Mouse (Mus musculus) brown adipose tissue, adult 24 weeks (tissue): ENCODE results near the gene Tcf15. TPM values are rescaled to one million over a fixed set of nuclear protein-coding genes. Genes with fewer than 3 reads are reported as not detected.
A peak's percentile ranks its signal among the peaks of the same experiment; 100 is the strongest.

Experiments
- H3K27ac ChIP-seq: fragments of 200-500 bp; replicated peaks from 2 replicates; pipeline ENCODE4 v1.5.1; 2012; ENCODE audit warnings: low read depth, mild to moderate bottlenecking, low read length
- H3K4me1 ChIP-seq: fragments of 200-500 bp; 2 replicates; pipeline ENCODE4 v1.6.1; 2012; ENCODE audit warnings: low read length, mixed read lengths; ENCODE audit not compliant: control insufficient read depth, insufficient read depth, insufficient read length
- H3K4me3 ChIP-seq: fragments of 200-500 bp; 2 replicates; pipeline ENCODE4 v1.5.1; 2012; ENCODE audit warnings: low read depth, mild to moderate bottlenecking, low read length, moderate library complexity; ENCODE audit not compliant: insufficient read depth
- polyA plus RNA-seq: library from polyadenylated mRNA; stranded (reverse); fragments of >200 nt; gene quantifications from 2 replicates; pipeline ENCODE4 v1.2.4, GENCODE M21; 2012; ENCODE audit not compliant: missing spikeins, insufficient read depth, insufficient read length

The Tcf15 gene
- polyA plus RNA-seq, 1 experiment, result 12.1 TPM

DNA sequence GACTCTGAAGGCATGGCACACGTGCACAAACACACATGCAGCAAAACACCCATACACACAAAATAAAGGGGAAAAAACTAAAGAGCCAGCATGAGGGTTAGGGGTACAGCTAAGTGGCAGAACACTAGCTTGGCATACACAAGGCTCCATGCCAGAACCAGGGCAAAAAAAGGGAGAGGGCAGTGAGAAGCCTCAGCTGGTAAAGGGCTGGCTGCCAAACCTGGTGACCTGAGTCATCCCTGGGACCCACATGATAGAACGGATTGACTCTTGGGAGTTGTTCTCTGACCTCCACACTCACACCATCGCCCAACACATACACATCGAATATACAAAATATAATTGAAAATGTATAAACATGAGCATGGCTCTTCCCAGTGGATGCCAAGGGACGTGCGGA is 33.3 kb downstream of the Tcf15 start:
- H3K27ac ChIP-seq, result peak overlapping the region; percentile 95

DNA sequence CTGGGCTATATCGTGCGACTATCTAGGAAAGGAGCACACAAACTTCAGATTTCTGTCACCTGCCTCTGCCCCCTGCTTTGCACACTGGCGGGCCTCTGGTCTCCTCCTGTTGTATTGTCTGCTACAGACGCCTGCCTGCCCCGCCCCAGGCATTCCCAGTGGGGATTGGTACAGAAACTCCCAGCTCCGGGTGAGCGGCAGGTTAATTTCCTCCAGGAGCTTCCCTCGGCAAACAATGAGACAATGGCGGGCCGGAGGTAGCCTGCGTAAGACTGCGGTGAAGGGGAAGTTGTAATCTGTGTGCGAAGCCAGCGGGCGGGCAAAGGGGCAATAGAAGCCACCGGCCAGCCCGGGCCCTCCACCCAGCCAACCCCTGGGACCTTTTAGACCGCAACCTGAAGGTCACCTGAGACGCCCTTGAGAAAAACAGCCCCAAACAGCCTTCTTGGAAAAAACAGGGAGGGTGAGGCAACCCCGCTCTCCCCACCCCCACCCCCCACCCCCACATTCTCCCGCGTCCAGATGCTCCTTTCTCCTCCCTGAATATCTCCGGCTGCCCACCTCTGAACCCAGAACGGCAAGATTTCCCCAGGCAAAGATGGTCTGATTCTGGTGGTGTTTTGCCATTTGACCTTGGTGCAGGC is 33.9 kb downstream of the Tcf15 start:
- Histone ChIP-seq H3K4me1 (peaks cover 7% of the 10 kb centered on the region; the same call in 1 of the 2 replicates), H3K4me3 (peak overlapping the region; percentile 59), H3K27ac (peak overlapping the region; percentile 100)

More for the DNA sequence above, 33.3 kb downstream of the Tcf15 start:
- Histone ChIP-seq H3K4me3 (no peak overlapping the region), H3K4me1 (peaks cover 7% of the 10 kb centered on the region; the same call in 1 of the 2 replicates)

DNA sequence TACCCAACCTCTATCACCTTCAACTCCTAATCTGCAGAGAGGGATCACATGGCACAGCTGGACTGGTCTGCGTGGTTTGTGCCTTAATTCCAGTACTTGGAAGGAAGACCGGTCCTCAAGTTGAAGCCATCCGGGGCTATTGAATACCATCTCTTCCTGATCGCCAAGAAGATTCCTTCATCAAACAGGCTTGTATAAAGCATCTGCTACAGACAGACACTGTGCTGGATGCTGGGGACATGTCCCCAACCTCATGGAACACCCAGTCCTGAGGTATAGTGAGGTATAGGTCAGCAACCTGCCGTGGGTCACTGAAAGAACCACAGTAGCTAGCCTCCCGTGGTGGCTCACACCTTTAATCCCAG is 34.4 kb downstream of the Tcf15 start:
- Histone ChIP-seq H3K4me1 (peaks cover 7% of the 10 kb centered on the region; the same call in 1 of the 2 replicates), H3K4me3 (peak overlapping the region; percentile 59), H3K27ac (peak overlapping the region; percentile 100)

DNA sequence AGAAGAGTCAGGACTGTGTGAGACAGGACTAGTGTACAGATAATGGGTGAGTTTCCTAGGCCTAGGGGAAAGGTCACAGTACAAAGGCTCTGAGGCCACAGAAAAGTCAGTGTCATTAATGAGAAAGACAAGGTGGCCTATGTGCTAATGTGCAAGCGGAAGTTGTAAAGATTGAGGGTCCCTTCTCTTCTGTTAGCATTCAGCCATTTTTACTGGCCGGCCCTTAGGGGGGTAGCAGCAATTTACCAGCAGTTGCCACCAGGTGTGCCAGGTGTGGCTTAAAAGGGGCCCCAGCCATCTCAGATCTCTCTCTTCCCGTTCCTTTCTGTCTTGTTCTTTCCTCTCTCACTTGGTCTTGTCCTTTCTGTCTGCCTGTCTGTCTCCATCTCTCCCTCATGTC is 35.0 kb downstream of the Tcf15 start:
- H3K27ac ChIP-seq, result peak overlapping the region; percentile 100
- peak overlapping the region; percentile 6 for H3K4me3 ChIP-seq
- H3K4me1 ChIP-seq, result peaks cover 7% of the 10 kb centered on the region; the same call in 1 of the 2 replicates

DNA sequence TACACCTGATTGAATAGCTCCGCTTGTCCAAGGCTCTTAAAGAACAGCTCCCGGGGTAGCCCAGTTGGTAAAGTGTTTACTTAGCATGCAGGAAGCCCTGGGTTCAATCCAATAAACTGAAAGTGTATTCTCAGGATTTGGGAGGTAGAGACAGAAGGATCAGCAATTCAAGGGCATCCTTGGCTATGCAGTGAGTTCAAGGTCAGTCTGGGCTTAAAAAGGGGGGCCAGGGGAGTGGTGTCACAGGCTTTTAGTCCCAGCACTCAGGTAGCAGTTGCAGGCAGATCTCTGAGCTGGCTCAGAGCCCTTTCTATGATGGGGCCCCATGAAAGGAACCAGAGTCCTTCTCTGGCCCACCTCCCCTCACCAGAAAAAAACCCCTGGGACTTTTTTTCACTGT is 35.9 kb downstream of the Tcf15 start:
- Histone ChIP-seq H3K27ac (peak overlapping the region; percentile 100), H3K4me1 (peaks cover 7% of the 10 kb centered on the region; the same call in 1 of the 2 replicates), H3K4me3 (peak overlapping the region; percentile 21)

DNA sequence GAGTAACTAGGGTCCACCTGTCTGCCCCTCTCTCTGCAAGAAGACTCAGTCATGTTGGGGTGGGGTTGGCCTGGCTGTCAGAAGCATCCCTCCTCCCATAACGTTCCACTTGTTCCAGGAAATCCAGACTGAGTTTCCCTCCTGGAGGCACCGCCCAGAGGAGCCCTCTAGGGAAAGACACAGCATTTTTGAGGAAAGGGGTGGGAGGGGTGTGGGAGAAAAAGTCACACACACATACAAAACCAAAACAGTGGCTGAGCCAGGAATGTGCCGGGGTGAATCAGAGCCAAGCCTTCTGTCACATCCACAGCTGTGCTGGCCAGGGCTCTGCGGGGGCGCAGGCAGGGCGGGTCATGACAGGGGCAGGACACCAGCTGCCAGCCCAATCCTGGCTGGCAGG is 37.0 kb downstream of the Tcf15 start:
- peak overlapping the region; percentile 100 for H3K27ac ChIP-seq
- H3K4me1 ChIP-seq, result peaks cover 7% of the 10 kb centered on the region; the same call in 1 of the 2 replicates
- H3K4me3 ChIP-seq, result peak overlapping the region; percentile 44

DNA sequence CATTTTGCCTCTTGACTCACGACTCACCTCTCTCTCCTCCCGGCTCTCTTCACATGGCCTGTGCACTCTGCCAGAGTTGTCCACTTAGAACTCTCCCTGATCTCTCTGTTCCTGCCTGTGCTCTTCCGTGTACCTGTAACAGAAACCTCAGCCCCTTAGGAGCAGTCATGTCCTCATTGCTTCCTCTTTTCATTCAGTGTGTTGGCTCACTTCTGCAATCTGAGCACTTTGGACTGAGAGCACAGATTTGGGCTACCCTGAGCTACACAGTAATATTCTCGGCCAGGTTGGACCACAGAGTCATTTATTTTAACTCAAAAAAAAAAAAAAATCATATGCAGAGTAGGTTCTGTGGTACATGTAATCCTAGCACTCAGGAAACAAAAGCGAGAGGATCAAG is 43.8 kb downstream of the Tcf15 start:
- no peak overlapping the region for H3K27ac ChIP-seq
- H3K4me3 ChIP-seq, result no peak overlapping the region
- H3K4me1 ChIP-seq, result peaks cover 14% of the 10 kb centered on the region; the same call in 1 of the 2 replicates

DNA sequence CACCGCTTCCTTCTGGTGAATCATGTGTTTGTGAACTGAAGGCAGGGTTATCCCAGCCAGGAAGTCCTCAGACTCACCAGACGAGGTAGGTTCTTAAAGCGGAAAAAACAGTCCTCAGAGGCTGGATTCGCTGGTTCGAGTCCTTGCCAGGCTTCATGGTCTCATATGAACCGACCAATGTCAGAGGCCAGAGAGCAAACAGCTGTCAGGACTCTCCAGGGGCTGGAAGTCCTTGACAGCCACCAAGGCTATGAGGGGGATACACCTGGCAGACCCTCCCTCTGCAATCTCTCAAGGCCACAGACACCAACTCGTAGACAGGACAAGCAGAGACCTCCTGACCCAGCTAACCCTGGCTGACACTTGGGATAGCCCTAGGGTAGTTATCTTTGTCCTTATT is 45.9 kb downstream of the Tcf15 start:
- Histone ChIP-seq H3K27ac (peak overlapping the region; percentile 98), H3K4me3 (no peak overlapping the region), H3K4me1 (peaks cover 14% of the 10 kb centered on the region; the same call in 1 of the 2 replicates)

DNA sequence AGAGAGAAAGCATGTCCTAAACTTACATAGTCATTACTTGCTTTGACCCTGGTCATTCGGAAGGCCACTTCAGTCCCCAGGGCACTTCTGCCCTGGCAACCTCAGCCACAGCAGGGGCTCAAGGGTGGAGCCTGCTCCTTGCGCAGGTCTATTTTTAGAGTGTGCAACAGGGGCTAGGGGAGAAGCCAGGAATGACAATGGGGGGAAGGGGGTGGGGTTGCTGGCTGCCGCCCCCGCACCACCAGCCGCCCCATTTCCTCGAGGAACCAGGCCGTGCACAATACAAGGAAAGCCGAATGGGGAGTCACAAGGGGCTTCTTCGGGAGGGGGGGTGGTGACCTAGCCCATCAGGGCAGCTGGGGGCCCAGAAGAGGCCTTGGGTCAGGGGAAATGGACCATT is 46.3 kb downstream of the Tcf15 start:
- H3K27ac ChIP-seq, result peak overlapping the region; percentile 98
- H3K4me3 ChIP-seq, result no peak overlapping the region
- H3K4me1 ChIP-seq, result peaks cover 14% of the 10 kb centered on the region; the same call in 1 of the 2 replicates

DNA sequence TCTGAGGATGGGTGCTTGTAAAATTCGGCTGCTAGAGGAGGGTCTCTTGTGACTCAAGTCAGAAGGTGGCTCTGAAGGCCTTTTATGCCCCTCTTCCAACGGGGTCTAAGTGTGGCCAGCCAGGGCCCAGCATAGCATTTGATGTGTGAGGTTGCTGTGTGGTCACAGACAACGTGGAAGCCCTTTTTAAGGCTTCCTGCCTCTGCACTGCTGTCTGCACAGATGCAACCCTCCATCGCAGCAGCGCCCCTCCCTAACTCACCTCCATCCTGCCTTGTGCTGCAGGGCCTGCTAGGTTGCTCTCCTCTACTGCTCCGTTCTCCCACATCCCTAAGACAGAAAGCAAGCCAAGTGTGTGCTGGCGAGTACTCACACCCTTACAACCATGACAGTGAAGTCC is 46.8 kb downstream of the Tcf15 start:
- peak overlapping the region; percentile 96 for H3K27ac ChIP-seq

DNA sequence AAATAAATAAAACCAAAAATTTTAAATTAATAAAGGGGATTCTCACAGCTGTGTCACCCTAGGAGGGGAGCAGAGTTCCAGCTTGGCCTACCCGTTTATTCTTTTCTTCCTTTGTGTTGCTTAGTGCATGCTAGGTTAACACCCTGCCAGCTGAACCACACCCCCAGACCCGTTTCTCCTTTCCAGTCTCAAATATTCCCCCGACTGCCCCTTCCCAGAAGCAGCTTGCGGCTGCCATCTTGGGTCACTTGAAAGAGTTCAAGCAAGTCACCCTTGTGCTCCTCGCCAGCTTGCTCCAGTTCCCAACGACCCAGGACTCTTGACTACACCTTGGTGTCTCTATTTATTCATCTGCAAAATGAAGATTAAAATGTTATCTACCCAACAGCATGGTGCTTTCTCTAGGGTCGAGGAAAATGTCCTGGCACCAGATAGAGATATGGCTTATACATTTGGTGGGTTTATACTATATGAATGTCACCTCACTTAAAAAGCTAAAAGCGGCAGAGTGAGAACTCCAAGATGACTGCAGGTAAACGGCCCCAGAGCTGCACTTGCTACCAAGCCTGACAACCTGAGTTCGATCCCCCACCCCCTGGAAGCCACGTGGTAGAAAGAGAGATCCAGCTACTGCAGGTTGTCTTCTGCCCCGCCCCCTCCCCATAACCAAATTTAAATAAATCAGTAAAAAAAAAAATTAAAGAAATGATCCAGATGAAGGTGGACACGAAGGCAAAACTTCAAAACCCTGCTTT is 49.4 kb downstream of the Tcf15 start:
- Histone ChIP-seq H3K27ac (no peak overlapping the region), H3K4me1 (peaks cover 16% of the 10 kb centered on the region; the same call in 1 of the 2 replicates), H3K4me3 (no peak overlapping the region)

More for the DNA sequence above, 46.8 kb downstream of the Tcf15 start:
- Histone ChIP-seq H3K4me1 (peaks cover 14% of the 10 kb centered on the region; the same call in 1 of the 2 replicates), H3K4me3 (no peak overlapping the region)

DNA sequence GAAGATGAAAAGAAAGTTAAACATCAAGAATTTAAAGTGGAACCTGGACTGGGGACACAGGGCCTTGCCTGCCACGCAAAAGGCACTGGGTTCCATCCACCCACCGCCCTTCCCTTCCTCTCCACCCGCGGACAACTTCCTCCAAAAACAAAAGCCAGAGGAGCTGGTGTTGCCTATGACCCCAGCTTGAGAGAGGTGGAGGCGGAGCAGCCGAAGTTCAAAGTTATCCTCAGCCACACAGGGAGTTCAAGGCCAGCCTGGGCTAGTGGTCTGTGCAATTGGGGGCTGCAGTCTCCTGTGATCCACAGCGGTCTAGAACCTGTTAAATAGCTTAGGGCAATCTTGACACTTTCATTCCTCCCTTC is 50.0 kb downstream of the Tcf15 start:
- H3K4me1 ChIP-seq, result peaks cover 16% of the 10 kb centered on the region; the same call in 1 of the 2 replicates
- no peak overlapping the region for H3K27ac ChIP-seq
- H3K4me3 ChIP-seq, result no peak overlapping the region

DNA sequence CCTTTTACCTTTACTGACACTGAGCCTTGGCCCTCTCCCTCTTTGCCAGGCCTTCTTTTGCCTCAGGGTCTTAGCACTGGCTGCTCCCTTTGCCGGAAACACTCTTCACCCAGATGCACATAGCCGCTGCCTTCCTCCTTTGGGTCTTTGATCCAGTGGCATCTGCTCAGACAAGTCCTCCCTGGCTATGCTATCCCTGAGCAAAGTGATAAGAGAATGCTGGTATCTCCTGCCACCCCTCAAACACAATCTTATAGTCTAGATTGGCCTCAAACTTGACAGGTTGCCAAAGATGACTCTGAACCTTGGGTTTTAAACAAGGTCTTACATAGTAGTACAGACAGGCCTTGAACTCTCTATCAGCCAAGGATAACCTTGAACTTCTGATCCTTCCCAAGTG is 51.2 kb downstream of the Tcf15 start:
- Histone ChIP-seq H3K27ac (no peak overlapping the region), H3K4me3 (no peak overlapping the region), H3K4me1 (peaks cover 12% of the 10 kb centered on the region; the same call in 1 of the 2 replicates)

DNA sequence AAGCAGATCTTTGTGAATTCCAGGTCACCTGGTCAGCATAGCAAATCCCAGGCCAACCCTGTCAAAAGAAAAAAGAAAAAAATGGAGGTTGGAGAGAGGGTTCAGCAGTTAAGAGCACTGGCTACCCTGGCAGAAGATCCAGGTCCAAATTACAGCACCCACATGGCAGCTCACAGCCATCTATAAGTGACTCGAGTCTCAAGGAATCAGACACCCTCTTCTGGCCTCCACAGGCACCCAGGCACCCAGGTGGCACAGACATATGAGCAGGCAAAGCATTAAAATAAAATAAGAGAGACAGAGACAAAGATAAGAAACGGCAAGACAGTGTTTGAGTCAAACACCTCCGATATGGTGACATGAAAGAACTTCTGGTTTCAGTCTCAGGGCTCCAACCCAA is 53.5 kb downstream of the Tcf15 start:
- peak overlapping the region; percentile 37 for H3K27ac ChIP-seq
- 0 out of 2 replicates have a peak, but pooled peaks cover 2% of the 10 kb centered on the region for H3K4me1 ChIP-seq
- H3K4me3 ChIP-seq, result no peak overlapping the region

DNA sequence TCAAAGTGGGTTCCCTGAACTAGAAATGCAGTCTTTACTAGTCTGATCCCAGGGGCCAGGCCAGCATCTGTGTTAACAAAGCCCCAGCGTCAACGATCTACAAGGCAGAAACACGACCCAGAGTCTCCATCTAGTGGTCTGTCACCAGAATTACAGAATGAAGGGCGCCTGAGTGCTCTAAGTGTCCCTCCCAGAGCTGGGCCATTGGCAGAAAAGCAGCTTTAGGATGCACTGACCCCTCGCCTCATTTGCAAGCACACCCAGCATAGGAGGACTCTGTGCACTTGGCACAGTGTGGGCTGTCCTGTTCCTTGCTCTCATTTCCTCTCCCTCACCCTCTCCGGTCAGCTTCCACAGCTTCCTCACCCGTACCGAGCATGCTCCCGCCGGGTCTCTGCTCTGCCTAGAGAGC is 53.9 kb downstream of the Tcf15 start:
- H3K4me3 ChIP-seq, result no peak overlapping the region
- 0 out of 2 replicates have a peak, but pooled peaks cover 2% of the 10 kb centered on the region for H3K4me1 ChIP-seq
- peak overlapping the region; percentile 37 for H3K27ac ChIP-seq
